Mouse (Mus musculus): ENCODE measurements around the gene Aatf.
"Not testable (repeated sequence)": the region's sequence is repeated elsewhere in the genome, so short reads cannot be mapped to it uniquely, and the experiment has no call there.

The Aatf gene

DNA sequence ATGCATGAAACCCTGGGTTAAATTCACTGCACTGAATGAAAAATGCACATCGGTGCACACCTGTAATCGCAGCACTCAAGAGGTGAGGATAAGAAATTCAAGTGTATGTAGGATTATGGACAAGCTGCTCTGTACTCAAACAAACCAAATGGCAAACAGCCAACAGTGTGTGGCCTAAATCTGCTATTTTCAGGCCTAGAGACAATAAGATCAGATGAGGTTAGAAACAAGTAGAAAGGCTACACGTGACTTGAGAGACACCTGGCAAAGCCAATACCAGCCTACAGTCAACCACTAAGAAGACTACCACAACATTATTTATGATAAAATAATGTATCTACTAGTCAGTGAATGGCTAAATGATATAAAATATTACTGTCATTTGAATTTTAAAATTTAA is 72.9 kb downstream of the Aatf start:
- DNase-seq (ENCODE audit: low spot score in 2 of 2): no peak

DNA sequence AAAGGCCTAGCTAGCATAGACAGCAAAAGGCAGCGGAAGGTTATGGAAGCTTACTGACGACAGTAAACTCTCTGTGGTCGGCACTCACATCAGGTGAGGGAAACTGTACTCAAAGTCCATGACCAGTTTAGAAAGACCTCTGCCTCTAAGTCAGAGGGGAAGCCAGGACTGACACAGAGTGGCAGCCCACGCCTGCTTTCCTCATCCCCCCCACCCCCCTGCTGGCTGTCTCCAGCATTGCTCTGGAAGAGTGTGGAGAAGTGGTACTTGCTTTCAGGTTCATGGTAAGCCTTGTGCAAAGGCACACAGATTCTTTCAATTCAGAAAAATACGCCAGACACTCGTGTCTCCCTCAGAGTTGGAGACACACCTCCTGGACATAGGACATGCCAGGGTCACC is 78.4 kb downstream of the Aatf start:
- DNase-seq (ENCODE audit: low spot score in 2 of 2): no peak

DNA sequence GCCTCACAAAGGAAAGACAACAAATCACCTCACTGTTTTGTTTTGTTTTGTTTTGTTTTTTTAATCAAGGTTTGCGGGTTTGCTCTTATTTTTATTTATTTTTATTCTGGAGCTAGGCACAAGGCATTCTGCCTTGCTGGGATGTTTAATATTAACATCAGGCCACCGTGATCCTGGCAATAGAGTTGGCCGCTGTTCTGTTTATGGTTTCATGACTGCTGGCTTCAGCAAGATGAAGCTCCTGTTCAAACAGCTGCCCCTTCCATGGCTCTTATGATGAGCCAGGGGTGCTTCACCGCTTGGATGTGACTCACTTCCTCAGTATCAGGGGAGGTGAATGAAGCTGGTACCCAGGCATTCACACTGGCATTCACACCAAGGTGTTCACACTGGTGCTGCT is 83.0 kb downstream of the Aatf start:
- no peak for DNase-seq (ENCODE audit: low spot score in 2 of 2)

DNA sequence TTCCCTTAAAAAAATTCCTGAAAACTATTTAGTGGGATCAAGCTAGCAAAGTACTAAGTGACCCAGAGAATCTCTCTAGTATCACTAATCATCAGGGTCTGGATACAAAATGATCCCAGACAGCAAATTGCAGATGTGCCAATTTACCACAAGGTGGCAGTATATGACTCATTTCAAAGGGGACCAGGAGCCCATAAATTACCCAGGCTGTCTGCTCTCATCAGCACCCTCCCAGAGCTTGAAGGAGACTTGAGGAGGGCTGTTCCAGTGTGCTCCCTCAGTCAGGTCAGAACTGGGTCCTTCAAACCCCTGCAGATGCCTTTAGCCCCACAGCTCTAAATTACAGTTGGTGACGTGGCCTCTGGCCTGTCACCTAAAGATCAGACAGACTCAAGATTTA is 83.7 kb downstream of the Aatf start:
- peak; percentile 52 for DNase-seq (ENCODE audit: low spot score in 2 of 2)

DNA sequence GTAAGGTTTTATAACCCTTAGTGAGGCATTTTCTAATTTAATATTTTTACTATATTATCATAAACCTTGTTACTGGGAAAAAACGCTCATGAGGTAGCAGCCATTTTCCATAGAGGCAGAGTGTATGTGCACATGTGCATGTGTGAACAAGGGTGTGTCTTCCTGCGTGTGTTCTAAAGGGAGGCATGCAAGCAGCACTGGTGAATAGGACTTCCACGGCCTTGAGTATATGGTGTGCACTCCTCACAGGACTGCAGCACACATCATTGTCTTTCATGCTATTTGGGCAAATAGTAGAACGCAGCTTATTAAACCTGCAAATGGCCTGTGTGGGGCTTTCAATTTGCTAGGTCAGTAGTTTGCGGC is 86.7 kb downstream of the Aatf start:
- no peak for DNase-seq (ENCODE audit: low spot score in 2 of 2)

DNA sequence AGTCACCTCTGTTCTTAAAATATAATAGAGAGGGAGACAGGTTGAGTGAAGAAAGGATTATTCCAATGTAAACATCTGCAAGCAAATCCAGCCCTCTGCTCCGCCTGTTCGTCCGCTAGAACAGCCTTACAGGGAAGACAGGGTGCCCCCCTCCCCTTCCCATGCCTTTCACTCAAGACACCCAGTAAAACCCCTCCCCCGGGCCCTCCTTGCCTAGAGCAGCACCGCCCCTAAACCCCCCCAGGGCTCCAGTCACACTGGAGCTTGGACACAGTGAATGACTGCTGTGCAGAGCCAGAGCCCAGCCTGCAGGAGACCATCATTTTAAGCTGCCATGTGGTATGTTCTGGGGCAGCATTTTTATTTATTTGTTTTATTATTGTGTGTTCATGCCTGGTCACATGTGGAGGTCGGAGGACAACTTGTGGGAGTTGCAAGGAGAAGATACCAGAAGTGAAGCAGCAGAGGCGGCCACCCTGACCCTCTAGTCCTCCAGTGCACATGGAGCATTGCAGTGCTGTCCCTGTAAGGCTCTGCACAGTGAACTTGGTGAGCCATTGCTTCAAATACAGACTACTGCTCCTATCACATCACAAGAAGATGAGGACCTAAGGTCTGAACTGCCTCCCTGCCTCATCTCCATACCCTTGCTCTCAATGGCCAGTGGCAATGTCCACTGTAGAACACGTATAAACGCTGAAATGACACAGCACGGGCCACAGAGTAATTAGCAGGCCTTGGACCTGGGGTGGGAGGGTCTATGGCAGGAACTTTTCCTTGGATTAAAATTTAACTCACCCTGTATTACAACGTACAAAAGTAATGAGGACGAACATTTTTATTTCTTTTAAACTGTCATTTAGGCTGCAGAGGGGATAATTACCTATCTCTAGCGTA is 87.3 kb downstream of the Aatf start:
- no peak for DNase-seq (ENCODE audit: low spot score in 2 of 2)

DNA sequence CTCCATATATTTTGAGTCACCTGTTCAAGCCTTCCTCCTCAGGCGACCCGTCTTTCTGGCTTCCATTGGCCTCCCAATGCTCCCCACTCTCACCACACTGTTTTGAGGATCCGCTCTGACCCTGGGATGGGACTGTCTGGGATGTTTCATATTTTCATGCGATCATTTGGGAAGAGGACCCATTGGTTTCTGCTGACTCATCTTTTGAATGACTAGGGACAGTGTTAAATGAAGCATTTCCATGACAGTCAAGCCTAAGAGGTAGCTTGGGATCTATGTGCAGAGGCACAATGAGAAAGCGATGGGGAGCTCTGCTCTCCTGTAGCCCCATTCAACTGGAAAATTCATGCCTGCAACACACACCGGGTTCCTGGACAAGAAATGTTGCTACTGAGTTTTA is 92.5 kb downstream of the Aatf start:
- no peak for DNase-seq (ENCODE audit: low spot score in 2 of 2)

DNA sequence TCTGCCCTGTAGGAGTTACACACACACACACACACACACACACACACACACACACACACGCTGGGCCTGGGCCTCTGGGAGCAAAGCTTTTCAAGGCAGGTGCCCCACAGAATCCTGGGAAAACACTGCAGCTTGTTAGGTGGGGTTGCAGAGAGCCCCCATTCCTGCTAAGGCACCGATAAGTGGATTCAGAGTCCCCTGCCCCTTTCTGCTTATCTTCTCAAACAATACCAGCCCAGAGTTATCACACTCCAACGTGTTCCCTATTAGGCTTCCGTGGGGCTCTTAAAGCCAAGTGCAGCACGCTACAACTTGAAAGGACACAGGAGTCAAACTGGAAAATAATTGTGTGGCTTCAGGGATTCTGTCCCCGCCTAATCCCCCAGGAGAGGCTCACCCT is 100.2 kb downstream of the Aatf start:
- no peak for DNase-seq (ENCODE audit: low spot score in 2 of 2)

DNA sequence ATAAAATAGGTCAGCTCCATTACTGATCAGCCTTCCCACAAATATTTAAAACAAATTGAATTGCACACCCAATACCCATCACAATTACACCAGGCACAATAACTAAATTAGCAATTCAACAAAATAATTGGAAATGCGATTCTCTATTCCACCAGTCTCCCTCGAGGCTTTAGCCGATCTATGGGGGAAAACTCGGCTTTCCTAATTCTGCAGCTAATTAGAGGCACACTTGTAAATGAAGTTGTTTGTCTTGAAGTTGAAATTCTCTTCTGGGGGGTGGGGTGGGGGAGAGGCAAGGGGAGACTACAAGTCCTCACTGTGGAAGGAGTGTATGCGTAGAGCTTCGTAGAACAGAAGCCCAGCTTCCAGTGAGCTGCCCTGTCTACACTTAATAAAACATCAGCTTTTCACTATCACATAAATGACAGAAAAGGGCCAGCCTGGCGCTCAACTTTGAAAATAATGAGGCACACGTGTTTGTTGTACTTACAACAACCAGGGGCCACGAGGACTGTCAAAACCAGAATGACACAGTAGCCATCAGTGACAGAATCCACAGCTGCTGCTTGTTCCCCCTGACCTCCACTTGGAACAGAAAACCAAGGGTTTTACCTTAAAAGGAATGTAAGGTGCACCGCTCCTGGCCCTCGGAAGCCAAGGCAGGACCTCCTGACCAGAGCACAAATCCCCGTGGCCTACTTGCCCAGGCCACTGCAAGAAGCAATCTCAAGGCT is 101.0 kb downstream of the Aatf start:
- no peak for DNase-seq (ENCODE audit: low spot score in 2 of 2)

DNA sequence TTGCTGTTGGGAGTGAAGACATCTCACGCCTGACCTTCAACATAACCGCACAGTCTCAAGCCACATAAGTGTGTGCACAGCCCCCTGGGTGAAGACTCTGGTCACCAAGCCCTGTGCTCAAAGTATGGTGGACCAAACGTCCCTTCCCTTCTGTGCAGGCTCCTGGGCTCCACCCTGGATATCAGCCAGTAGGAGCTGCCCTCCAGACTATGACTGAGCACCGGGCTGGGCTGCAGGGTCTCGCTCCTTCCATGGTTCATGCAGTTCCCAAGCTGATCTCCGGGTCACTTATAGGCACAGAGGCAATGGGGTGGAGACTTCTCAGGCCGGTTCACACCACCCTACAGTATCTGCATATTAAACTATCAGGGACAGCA is 101.7 kb downstream of the Aatf start:
- no peak for DNase-seq (ENCODE audit: low spot score in 2 of 2)

DNA sequence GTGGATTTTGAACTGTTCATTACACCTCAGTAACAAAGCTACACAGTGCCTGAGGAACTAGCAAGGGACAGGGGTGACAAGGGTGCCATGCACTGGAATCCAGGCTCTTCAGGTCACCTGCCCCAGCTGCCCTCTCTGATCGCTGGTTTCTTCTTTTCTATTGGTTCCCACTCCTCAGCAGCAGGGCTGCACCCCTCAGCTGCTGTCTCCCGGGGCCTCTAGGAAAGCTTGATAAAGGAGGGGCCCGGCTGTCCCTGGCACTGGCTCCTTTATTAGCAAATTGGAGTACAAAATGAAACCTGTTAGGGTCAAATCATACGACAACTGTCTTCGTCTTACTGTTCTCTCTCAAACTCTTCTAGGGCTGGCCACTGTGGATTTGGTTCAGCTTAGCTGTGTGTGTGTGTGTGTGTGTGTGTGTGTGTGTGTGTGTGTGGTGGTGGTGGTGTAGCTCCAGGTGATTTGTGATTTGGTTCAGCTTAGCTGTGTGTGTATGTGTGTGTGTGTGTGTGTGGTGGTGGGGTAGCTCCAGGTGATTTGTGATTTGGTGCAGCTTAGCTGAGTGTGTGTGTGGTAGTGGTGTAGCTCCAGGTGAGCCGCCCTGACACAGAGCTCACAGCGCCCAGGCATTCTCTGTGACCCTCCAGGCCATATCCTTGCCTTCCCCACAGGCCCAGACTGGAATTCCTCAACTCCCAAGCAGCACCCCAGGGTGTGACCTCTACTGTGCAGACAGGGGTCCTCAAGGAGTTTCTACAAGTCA is 102.3 kb downstream of the Aatf start:
- DNase-seq (ENCODE audit: low spot score in 2 of 2): no peak

DNA sequence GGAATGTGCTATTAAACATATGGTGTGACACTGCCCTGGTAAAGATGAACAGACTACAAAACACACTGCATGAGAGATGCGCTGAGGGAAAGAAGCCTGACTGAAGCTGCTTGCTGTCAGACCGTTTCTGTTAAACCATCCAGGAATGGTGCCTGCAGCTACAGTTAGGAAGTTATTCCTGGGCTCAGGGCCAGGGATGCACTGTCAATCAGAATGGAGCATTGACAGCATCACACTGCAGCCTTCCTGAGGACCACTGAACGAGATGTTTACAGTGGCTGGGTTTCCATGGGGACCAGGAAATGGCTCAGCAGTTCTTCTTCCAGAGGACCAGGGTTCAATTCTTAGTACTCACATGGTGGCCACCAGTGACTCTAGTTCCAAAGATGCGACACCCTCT is 102.9 kb downstream of the Aatf start:
- DNase-seq (ENCODE audit: low spot score in 2 of 2): no peak

DNA sequence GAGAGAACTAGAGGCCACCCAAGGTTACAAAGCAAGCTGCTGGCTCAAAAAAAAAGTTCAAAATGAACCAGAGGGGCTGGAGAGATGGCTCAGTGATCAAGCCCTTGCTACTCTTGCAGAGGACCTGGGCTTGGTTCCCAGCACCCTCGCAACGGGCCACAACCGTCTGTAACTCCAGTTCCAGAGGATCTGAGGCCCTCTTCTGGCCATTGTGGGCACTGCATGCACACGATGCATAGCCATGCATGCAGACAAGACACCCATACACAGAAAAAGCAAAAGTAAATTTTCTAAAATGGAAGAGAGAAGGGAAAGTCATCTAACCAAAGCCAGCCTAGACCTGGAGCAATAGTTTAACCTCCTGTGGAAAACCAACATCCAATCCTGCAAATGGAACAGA is 106.6 kb downstream of the Aatf start:
- no peak for DNase-seq (ENCODE audit: low spot score in 2 of 2)

DNA sequence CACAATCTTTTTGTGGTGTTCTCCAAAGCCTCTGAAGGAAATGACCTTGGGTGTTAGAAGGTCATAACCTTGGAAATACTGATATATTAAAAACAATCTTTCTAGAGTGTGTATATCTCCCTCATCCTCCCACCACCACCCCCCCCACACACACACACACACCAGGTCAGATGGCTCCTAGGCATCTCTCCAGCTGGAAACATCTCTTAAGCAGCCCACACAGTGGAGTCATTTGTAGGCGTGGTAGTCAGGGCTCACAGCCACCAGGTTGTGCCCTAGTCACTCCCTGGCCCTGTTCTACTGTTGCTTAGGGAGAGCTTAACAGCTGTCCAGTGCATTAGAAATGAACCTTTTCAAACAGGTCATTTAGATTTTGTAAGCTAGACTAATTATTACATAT is 118.3 kb downstream of the Aatf start:
- no peak for DNase-seq (ENCODE audit: low spot score in 2 of 2)

DNA sequence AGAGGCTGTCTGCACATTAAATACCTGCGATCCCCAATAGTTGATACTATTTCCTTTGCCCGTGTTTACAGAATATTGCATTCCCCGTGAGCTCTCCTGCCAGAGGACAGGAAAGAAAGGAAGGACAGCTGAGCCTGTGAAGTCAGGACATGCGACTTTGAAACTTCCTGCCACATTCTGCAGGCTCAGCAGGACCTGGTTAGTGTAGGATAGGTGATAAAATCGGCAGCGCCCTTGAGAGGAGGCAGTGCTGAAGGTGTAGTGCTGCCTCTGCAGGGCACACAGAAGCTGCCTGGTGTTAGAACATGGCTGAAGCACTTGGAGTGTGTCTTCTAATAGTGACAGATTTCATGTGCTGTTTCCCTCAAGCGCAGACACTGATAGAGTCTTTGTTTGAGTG is 119.8 kb downstream of the Aatf start:
- DNase-seq (ENCODE audit: low spot score in 2 of 2): no peak

DNA sequence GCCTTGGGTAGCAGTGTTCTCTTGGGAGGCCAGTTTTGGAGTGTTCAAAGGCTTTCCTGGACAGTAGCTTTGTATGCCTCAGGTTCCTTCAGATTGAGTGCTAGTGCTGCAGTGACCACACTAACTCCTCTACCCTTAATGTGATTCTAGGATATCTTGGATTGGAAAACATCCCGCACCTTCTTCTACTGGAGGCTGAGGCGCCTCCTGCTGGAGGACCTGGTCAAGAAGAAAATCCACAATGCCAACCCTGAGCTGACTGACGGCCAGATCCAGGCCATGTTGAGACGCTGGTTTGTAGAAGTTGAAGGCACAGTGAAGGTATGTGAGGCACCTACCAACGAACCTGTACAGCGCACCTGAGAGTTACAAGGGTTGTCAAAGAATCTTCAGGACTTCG is 121.3 kb downstream of the Aatf start:
- DNase-seq (ENCODE audit: low spot score in 2 of 2): not testable (repeated sequence)

DNA sequence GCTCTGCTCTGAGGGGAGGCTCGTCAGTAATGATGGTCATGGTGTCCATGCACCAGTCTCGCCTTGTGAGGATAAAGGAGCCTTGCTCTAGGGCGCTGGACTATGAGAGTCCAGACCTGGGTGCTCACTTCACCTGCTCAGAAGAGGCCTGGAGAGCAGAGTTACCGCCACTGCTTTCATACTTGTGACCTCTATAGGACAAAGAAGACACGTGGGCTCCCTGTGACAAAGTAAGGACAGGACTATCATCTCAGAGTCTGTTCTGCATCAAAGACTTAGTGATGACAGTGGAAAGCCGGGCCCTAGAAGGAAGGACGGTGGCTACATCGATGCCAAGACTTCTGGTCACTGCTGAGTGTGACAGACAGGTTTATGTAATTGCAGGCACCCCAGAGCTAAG is 122.2 kb downstream of the Aatf start:
- DNase-seq (ENCODE audit: low spot score in 2 of 2): no peak

DNA sequence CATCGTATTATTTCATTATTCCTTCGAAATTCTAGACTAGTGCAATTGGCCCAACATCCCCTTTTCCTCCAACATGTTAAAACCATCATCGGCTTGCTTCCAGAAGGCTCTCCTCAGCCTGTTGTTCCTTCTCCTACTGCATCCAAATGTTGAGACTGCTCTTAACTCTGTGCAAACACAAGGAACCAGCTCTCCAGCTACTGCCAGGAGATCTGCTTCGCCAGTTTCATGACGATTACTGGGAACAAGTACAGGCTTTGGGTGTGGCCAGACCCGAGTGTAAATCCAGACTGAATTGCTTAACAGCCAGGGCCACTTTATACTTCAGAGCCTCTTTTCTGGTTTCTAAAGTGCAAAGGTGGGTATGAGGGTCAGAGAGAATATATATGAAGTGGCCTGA is 124.0 kb downstream of the Aatf start:
- peak in 1 of 2 experiments; percentile 43 for DNase-seq (ENCODE audit: low spot score in 2 of 2)

DNA sequence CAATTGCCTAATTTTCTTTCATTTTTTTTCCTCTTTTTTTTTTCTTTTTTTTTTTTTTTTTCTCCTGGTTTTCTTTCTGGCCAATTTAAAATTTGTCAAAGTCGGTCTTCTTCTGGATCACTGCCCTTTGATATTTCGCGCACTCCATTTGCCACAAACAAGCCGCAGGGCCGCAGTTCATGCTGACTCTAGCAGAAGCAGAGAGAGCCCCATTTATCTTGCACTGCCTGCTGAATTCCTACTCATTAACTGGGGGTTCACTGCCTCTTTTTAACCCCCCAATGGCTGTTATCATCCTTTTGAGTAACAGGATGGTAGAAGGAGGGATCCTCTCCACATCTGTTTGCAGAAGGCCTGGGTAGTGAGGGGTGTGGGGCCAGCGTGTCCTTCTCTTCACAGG is 129.4 kb downstream of the Aatf start:
- no peak for DNase-seq (ENCODE audit: low spot score in 2 of 2)

DNA sequence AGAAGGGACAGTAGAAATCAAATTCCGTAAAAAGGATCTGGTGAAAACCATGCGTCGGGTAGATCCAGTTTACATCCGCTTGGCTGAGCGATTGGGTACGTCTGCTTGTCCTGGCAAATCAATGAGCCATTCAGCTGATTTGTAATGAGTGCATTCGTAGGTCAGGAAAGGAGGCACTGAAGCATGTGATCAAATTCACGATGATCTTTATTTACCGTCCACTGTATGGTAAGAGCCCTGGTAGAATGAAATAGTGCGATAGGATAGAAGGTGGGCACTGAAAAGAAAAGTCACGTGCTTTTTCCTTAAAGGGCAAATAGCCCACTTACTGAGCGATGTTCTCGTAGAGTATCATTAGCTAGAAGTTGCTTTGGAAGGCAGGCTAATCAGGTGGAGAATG is 130.9 kb downstream of the Aatf start:
- DNase-seq (ENCODE audit: low spot score in 2 of 2): no peak

DNA sequence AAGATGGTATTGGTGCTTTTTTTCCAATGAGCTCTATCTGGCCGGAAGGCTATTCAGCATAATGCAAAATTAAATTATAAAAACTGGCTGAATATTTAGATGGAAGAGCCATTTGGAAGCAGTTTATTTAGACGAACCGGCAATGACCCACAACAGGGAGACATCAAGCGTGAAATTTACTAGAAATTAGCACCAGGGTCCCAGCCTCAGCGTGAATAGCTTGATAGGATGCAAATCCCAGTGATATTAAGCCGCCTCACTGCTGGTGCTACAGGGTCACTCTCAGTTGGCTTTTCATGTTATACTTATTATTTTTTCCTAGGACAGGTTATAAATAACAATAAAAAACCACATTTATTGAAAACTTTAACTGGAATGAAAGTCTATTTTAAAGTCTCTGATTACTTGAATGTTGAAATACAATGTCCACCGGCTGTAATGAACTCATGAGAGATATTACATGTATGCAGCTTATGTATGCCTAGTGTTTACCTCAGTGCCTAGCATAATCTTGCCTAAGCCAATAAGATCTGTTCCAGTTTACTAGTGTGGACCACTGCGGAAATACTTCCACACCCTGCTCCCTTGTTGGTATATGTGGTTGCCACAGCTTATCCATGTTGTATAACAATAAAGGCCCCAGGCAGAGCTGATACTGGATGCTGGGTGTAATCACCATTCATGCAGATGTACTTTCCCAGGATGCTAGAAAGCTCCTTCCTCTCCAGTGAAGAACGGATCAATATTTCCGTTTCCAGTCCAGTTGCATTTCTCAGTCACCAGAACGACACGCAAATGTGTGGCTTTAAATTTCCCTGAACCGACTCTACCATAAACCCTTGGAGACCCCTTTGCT is 136.6 kb downstream of the Aatf start:
- DNase-seq (ENCODE audit: low spot score in 2 of 2): no peak
